Mouse (Mus musculus): ENCODE results near the gene Ndufaf8. TPM values are rescaled to one million over a fixed set of nuclear protein-coding genes. Genes with fewer than 3 reads are reported as not detected.

Gene Ndufaf8
- polyA plus RNA-seq, 1 experiment: 56.7 TPM

DNA sequence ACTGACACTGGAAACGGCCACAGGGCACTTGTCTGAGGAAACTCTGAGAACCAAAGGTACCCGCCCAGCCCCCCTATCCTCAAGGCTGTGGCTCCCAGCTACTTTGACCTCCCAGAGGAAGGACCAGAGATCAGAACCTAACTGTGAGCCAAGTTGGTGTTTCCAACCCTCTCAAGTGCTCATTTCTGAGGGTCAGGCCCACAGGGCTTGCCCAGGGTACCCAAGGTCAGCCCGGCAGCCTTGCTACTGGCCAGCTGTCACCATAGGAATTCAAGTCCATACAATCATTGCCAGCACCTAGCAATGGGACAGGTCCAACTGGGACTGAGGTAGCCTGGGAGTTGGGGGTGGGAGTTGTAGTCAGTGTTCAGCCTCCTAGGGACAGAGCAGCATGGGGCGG, 8.1 kb upstream of the Ndufaf8 start:
- no peak overlapping the region for H3K4me2 ChIP-seq (ENCODE audit: low read depth)

GRCm38 (mm10) chr11:120092817-120093591, 5.7 kb upstream of the Ndufaf8 start:
- TF ChIP-seq MYOD1 (IDR thresholded peaks at IDR 0.05; ENCODE audit: control insufficient read depth in 1 of 3, insufficient read length in 2 of 3, low read depth in 2 of 3) (no peak), CEBPB (IDR thresholded peaks at IDR 0.05; ENCODE audit: insufficient read depth, poor library complexity, severe bottlenecking) (no peak), POLR2A (IDR thresholded peaks at IDR 0.05; ENCODE audit: insufficient read length, low read depth) (no peak), USF1 (IDR thresholded peaks at IDR 0.05; ENCODE audit: low read depth) (no peak), TCF3 (IDR thresholded peaks at IDR 0.05; ENCODE audit: insufficient read length, low read depth) (no peak), MAX (IDR thresholded peaks at IDR 0.05; ENCODE audit: low read depth) (no peak), TCF12 (IDR thresholded peaks at IDR 0.05; ENCODE audit: insufficient read depth, poor library complexity, severe bottlenecking) (no peak), POLR2AphosphoS2 (IDR thresholded peaks at IDR 0.05; ENCODE audit: insufficient read length, low read depth) (no peak), REST (IDR thresholded peaks at IDR 0.05; ENCODE audit: insufficient read depth, insufficient read length) (no peak), SRF (IDR thresholded peaks at IDR 0.05; ENCODE audit: control insufficient read depth, insufficient read length, low read depth) (no peak), E2F4 (IDR thresholded peaks at IDR 0.05; ENCODE audit: insufficient read depth) (no peak), MYOG (IDR thresholded peaks at IDR 0.05; ENCODE audit: control insufficient read depth in 1 of 3, insufficient read depth in 1 of 3, insufficient read length in 2 of 3, low read depth in 2 of 3) (no peak)
- Histone ChIP-seq H3K79me2 (ENCODE audit: control insufficient read depth, insufficient read depth) (no peaks in the 10 kb centered on the region), H3K4me3 (no peak overlapping the region), H3K4me2 (ENCODE audit: low read depth) (no peak overlapping the region), H3K36me3 (ENCODE audit: control insufficient read depth, insufficient read depth) (peaks cover 7% of the 10 kb centered on the region), H3K27me3 (ENCODE audit: control insufficient read depth, insufficient read depth, insufficient read length) (no peaks in the 10 kb centered on the region), H3ac (ENCODE audit: control insufficient read depth, insufficient read length) (no peak overlapping the region)

More for the DNA sequence above, 8.1 kb upstream of the Ndufaf8 start:
- H3K36me3 ChIP-seq (ENCODE audit: control insufficient read depth, insufficient read depth): peaks cover 7% of the 10 kb centered on the region
- no peak for TF ChIP-seq MAX (IDR thresholded peaks at IDR 0.05; ENCODE audit: low read depth)
- no peak for TF ChIP-seq MYOD1 (IDR thresholded peaks at IDR 0.05; ENCODE audit: control insufficient read depth in 1 of 3, insufficient read length in 2 of 3, low read depth in 2 of 3)
- no peak for TF ChIP-seq CEBPB (IDR thresholded peaks at IDR 0.05; ENCODE audit: insufficient read depth, poor library complexity, severe bottlenecking)
- no peak for TF ChIP-seq E2F4 (IDR thresholded peaks at IDR 0.05; ENCODE audit: insufficient read depth)
- TF ChIP-seq USF1 (IDR thresholded peaks at IDR 0.05; ENCODE audit: low read depth): no peak
- no peak overlapping the region for H3ac ChIP-seq (ENCODE audit: control insufficient read depth, insufficient read length)
- no peaks in the 10 kb centered on the region for H3K79me2 ChIP-seq (ENCODE audit: control insufficient read depth, insufficient read depth)
- H3K27me3 ChIP-seq (ENCODE audit: control insufficient read depth, insufficient read depth, insufficient read length): no peaks in the 10 kb centered on the region
- H3K4me3 ChIP-seq: no peak overlapping the region

DNA sequence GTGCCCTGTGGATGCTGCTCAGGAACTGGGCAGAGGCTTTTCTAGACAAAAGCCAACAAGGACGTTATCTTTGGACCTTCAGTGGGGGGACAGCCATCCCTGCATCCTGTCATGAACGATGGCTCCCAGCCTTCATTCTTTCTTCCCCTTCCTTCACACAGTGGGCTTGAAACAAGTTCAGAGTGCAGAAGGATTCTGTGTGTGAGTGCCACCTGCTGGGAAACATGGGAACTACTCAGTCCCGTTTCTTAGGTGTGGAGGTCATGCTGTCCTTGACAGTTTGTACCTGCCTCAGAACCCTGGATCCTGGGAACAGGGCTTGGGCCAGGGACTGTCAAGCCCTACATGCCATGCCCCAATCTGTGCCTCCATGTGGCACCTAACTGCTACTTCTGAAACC, 2.3 kb downstream of the Ndufaf8 start:
- Histone ChIP-seq H3ac (ENCODE audit: control insufficient read depth, insufficient read length) (no peak overlapping the region), H3K4me2 (ENCODE audit: low read depth) (no peak overlapping the region), H3K4me3 (no peak overlapping the region), H3K27me3 (ENCODE audit: control insufficient read depth, insufficient read depth, insufficient read length) (no peaks in the 10 kb centered on the region), H3K79me2 (ENCODE audit: control insufficient read depth, insufficient read depth) (no peaks in the 10 kb centered on the region), H3K36me3 (ENCODE audit: control insufficient read depth, insufficient read depth) (peaks cover 4% of the 10 kb centered on the region)
- TF ChIP-seq E2F4 (IDR thresholded peaks at IDR 0.05; ENCODE audit: insufficient read depth): no peak
- TF ChIP-seq POLR2AphosphoS2 (IDR thresholded peaks at IDR 0.05; ENCODE audit: insufficient read length, low read depth): peak; percentile 57

GRCm38 (mm10) chr11:120103431-120103997, 4.8 kb downstream of the Ndufaf8 start:
- H3K4me3 ChIP-seq: no peak overlapping the region
- no peak overlapping the region for H3ac ChIP-seq (ENCODE audit: control insufficient read depth, insufficient read length)
- no peak for TF ChIP-seq E2F4 (IDR thresholded peaks at IDR 0.05; ENCODE audit: insufficient read depth)
- TF ChIP-seq MYOD1 (IDR thresholded peaks at IDR 0.05; ENCODE audit: control insufficient read depth in 1 of 3, insufficient read length in 2 of 3, low read depth in 2 of 3): peak in 1 of 3 experiments; percentile 17
- no peak for TF ChIP-seq POLR2AphosphoS2 (IDR thresholded peaks at IDR 0.05; ENCODE audit: insufficient read length, low read depth)
- peaks cover 4% of the 10 kb centered on the region for H3K36me3 ChIP-seq (ENCODE audit: control insufficient read depth, insufficient read depth)
- no peak overlapping the region for H3K4me2 ChIP-seq (ENCODE audit: low read depth)
- H3K79me2 ChIP-seq (ENCODE audit: control insufficient read depth, insufficient read depth): no peaks in the 10 kb centered on the region
- no peaks in the 10 kb centered on the region for H3K27me3 ChIP-seq (ENCODE audit: control insufficient read depth, insufficient read depth, insufficient read length)

GRCm38 (mm10) chr11:120107026-120107425, 8.3 kb downstream of the Ndufaf8 start:
- TF ChIP-seq MYOG (IDR thresholded peaks at IDR 0.05; ENCODE audit: control insufficient read depth in 1 of 3, insufficient read depth in 1 of 3, insufficient read length in 2 of 3, low read depth in 2 of 3) (no peak), POLR2AphosphoS2 (IDR thresholded peaks at IDR 0.05; ENCODE audit: insufficient read length, low read depth) (no peak), SRF (IDR thresholded peaks at IDR 0.05; ENCODE audit: control insufficient read depth, insufficient read length, low read depth) (no peak), MAX (IDR thresholded peaks at IDR 0.05; ENCODE audit: low read depth) (no peak)
- H3K79me2 ChIP-seq (ENCODE audit: control insufficient read depth, insufficient read depth): no peaks in the 10 kb centered on the region
- no peak overlapping the region for H3K4me2 ChIP-seq (ENCODE audit: low read depth)
- H3K36me3 ChIP-seq (ENCODE audit: control insufficient read depth, insufficient read depth): no peaks in the 10 kb centered on the region
- no peaks in the 10 kb centered on the region for H3K27me3 ChIP-seq (ENCODE audit: control insufficient read depth, insufficient read depth, insufficient read length)
- H3ac ChIP-seq (ENCODE audit: control insufficient read depth, insufficient read length): no peak overlapping the region
- no peak overlapping the region for H3K4me3 ChIP-seq
